ENCODE assay signal across 13 mouse cellular contexts in the genomic region with DNA sequence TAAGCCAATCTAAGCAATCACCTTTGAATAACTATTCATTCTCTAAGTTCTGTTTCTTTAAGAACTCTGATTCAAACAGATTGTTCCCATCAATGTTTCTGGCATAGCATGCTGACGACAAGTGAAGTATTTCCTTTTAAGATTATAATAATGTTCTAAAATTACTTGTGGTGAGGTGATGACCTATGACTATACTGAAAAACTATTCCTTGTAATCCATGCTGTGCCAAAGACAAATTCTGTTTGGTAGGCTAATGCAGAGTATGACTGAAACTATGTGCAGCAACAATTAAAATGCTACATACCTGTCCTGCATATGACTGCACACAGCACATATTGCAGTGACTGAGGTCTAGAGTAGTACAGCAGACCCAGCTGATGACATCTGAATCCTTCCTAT. TPM values are rescaled to one million over a fixed set of nuclear protein-coding genes. Genes with fewer than 3 reads are reported as not detected.
"Had no signal": no experiment of that assay in that cellular context is flagged by ENCODE, and none has a peak within 500 bp of the region (broad histone marks: within the 10 kb centered on the region; RNA-seq: fewer than 3 reads in every experiment).

No protein-coding gene starts in this region.

- H3K4me1 ChIP-seq: limb, embryonic 10.5 days; liver, embryonic 12.5 days; lung, embryonic 15.5 days; midbrain, embryonic 10.5 days; neural tube, embryonic 12.5 days had no signal

- DNase-seq: kidney, postnatal 14 days; lung, postnatal 4 days; midbrain, embryonic 14.5 days; thymus, postnatal 4 days had no signal

- H3K27ac ChIP-seq: left cerebral cortex, adult 2 months; limb, embryonic 10.5 days; liver, embryonic 12.5 days; lung, embryonic 15.5 days; midbrain, embryonic 10.5 days; neural tube, embryonic 12.5 days; stomach, postnatal 0 days had no signal

- H3K4me2 ChIP-seq: liver, embryonic 12.5 days; lung, embryonic 15.5 days; neural tube, embryonic 12.5 days had no signal

- H3K9me3 ChIP-seq: limb, embryonic 10.5 days; liver, embryonic 12.5 days; lung, embryonic 15.5 days; midbrain, embryonic 10.5 days; neural tube, embryonic 12.5 days had no signal

- H3K27me3 ChIP-seq: liver, embryonic 12.5 days; lung, embryonic 15.5 days; neural tube, embryonic 12.5 days had no signal

- H3K36me3 ChIP-seq: limb, embryonic 10.5 days; liver, embryonic 12.5 days; lung, embryonic 15.5 days; midbrain, embryonic 10.5 days; neural tube, embryonic 12.5 days had no signal

- H3K4me3 ChIP-seq: left cerebral cortex, adult 2 months; limb, embryonic 10.5 days; liver, embryonic 12.5 days; lung, embryonic 15.5 days; midbrain, embryonic 10.5 days; neural tube, embryonic 12.5 days had no signal

RNA-seq across cellular contexts. Expression of gene Tac1, which starts 23.4 kb away (rescaled TPM):
- total RNA-seq: megakaryocyte, adult 5-6 weeks; neutrophil, adult 5-6 weeks had no signal
